Mouse (Mus musculus) activated CD4-positive, CD25-positive, alpha-beta regulatory T cell, adult 4 months (primary cell): Measurements from ENCODE around the gene Usp7. TPM values are rescaled to one million over a fixed set of nuclear protein-coding genes. Genes with fewer than 3 reads are reported as not detected.

Experiments used
- polyA plus RNA-seq, 2 experiments: library from polyadenylated mRNA; unstranded; fragments of 100-300 nt; shearing (Covaris generic); gene quantifications; one replicate each; pipeline ENCODE4 v1.2.1; 2017

Usp7 gene
- polyA plus RNA-seq, 2 experiments from 2014 or later, result 35.0 to 48.0 TPM

Other genes with a start within 250 kb of the Usp7 start
- 100 to 1,000 TPM in 1 of 2 experiments, 10 to 100 TPM in 1; 95.0 to 108 TPM for gene Pmm2, start 154.6 kb downstream of the Usp7 start, polyA plus RNA-seq
- 10 to 100 TPM; 12.0 to 12.2 TPM for gene Tmem186, start 154.6 kb downstream of the Usp7 start, polyA plus RNA-seq
- gene Carhsp1, start 120.2 kb downstream of the Usp7 start, polyA plus RNA-seq, result 10 to 100 TPM; 25.6 to 32.1 TPM
- gene Gm5767, start 111.5 kb downstream of the Usp7 start, polyA plus RNA-seq, result not detected
- 10 to 100 TPM; 17.5 to 21.1 TPM for gene 1810013L24Rik, start 37.8 kb upstream of the Usp7 start, polyA plus RNA-seq